Mouse (Mus musculus): ENCODE measurements at regions not wholly inside any gene's neighbourhood (a gene's known extent, or its start where the extent isn't known, plus 50 kb on each side); places are given as distances from the start of the nearest gene placed in this dataset.
A peak's percentile ranks its signal among the peaks of the same experiment; 100 is the strongest.

DNA sequence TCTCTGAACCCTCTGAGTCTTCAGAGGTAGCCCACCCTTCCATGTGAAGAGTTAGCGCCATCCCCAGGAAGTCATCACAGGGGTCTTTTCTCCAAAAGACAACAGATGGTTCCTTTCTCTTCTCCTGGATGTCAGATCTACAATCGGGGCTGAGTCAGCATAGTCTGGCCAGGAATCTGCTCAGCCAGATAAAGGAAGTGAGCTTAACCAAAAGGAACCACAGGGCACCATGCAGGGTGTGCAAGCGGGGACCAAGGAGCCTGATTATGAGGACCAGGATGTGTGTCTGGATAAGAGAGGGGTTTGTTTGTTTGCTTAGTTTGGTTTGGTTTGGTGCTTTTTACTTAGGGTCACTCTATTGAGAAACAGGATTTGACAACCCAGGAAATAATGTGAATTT lies 74.6 kb upstream of the Pcgf5 start:
- peak; percentile 98 for ATAC-seq (replicated peaks in 1 of 2; ENCODE audit: insufficient read depth in 1 of 2, low FRiP score in 2 of 2, low TSS enrichment in 1 of 2, low read depth in 1 of 2, poor library complexity in 2 of 2, severe bottlenecking in 2 of 2)

DNA sequence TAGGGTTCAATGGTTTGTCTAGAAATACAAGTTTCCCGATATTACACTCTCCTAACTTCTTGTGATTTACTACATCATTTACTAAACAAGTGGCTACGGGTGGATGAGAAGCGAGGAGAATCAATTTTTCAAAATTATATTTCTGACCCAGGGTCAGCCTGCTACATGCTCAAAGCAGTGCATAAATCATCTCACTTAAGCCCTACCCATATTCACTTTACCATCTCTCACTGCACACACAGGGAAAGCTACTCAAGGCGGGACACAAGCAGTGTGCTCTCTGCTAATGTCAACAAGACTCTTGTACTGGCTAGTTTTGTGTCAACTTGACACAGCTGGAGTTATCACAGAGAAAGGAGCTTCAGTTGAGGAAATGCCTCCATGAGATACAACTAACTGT lies 62.6 kb upstream of the Pcgf5 start:
- no peak for ATAC-seq (replicated peaks in 1 of 2; ENCODE audit: insufficient read depth in 1 of 2, low FRiP score in 2 of 2, low TSS enrichment in 1 of 2, low read depth in 1 of 2, poor library complexity in 2 of 2, severe bottlenecking in 2 of 2)

DNA sequence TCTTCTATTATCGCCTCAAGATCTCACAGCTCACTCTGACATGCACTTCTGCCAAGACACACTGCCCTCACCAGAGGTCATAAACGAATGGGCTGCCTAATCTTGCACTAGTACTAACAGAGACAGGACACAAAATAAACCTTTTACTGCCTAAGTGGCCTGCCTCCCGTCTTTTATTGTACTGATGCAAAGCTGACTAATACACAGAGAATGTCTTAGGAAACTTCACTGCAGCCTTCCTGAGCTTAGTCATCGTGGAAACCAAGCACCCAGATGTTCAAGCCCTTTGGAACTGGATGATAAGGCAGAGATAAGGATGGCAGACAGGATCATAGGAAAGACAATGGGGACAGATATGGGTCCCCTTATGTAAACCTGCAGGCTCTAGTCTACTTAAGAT lies 57.3 kb upstream of the Pcgf5 start:
- ATAC-seq (replicated peaks in 1 of 2; ENCODE audit: insufficient read depth in 1 of 2, low FRiP score in 2 of 2, low TSS enrichment in 1 of 2, low read depth in 1 of 2, poor library complexity in 2 of 2, severe bottlenecking in 2 of 2): no peak

DNA sequence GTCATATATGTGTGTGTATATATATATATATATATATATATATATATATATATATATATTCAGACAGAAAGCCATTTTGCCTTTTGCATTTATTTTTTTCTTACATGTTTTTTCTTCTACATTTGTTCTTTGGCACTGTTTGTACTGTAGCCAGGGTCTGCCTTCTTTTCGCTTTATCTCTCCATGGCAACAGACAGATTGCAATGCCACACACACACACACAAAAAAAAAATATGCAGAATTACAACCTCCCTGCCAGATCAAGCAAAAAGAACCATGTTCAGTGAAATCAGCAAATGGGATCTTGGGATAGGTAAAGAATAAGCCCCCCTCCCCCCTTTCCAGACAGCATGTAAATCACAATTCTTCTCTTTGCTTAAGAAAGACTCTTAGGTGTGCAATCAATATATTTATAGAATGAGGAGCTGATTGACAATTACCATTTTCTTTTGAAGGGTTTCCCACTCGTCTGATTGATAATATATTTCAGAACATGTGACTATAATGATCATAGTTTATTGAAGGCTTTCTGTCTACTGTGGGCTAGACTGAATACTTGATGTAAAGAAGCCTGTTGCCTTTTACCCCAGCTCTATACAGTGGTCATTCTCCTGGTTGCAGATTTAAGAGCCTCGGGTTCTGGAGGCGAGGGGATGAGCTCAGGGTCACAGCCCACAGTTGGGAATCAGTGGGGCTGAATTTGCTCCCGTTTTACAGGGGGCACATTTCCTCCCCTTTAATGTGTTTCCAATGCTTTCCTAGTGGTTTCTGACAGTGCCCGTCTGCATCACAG lies 54.7 kb upstream of the Pcgf5 start:
- no peak for ATAC-seq (replicated peaks in 1 of 2; ENCODE audit: insufficient read depth in 1 of 2, low FRiP score in 2 of 2, low TSS enrichment in 1 of 2, low read depth in 1 of 2, poor library complexity in 2 of 2, severe bottlenecking in 2 of 2)
